ENCODE assay signal across 21 mouse cellular contexts in the genomic region with DNA sequence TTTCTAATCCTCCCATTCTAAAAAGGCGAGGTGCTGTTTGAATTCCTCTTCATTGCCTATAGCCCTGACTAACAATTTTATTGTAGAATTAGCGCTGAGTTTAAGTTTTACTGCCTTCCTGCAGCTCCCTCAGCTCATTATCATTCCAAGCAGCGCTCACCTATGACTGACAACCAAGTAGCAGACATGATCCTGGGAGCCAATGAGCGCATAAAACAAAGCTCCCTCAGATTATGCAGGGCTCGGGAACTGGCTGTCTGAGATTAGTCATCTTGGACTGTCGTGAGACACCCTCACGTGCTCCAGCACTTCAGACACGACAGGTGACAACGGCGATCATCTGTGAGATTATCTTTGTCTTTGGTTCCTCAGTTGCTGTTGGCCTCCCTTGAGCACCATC.
"Had no signal": no experiment of that assay in that cellular context is flagged by ENCODE, and none has a peak within 500 bp of the region (broad histone marks: within the 10 kb centered on the region; RNA-seq: fewer than 3 reads in every experiment).

No protein-coding gene starts in this region.

- H3K9me3 ChIP-seq: limb, embryonic 10.5 days; limb, embryonic 13.5 days; liver, embryonic 12.5 days; liver, embryonic 15.5 days; lung, embryonic 15.5 days; megakaryocyte, embryonic 14.5 days; midbrain, embryonic 12.5 days; neural tube, embryonic 12.5 days; stomach, embryonic 15.5 days had no signal

- ATAC-seq: intestine, postnatal 0 days; liver, embryonic 12.5 days had no signal

- H3K27me3 ChIP-seq: limb, embryonic 13.5 days; liver, embryonic 12.5 days; liver, embryonic 15.5 days; lung, embryonic 15.5 days; megakaryocyte, embryonic 14.5 days; midbrain, embryonic 12.5 days; neural tube, embryonic 12.5 days; stomach, embryonic 15.5 days had no signal

- H3K27ac ChIP-seq: kidney, postnatal 0 days; layer of hippocampus, adult 2 months; limb, embryonic 10.5 days; limb, embryonic 13.5 days; liver, embryonic 12.5 days; liver, embryonic 15.5 days; lung, embryonic 15.5 days; midbrain, embryonic 12.5 days; neural tube, embryonic 12.5 days; stomach, embryonic 15.5 days had no signal

- H3K4me1 ChIP-seq: limb, embryonic 10.5 days; limb, embryonic 13.5 days; liver, embryonic 12.5 days; liver, embryonic 15.5 days; lung, embryonic 15.5 days; midbrain, embryonic 12.5 days; neural tube, embryonic 12.5 days; stomach, embryonic 15.5 days had no signal

- DNase-seq: kidney, adult 2 months; kidney, postnatal 25 days; layer of hippocampus, adult 9-11 months; liver; lung, postnatal 10 days; right cerebral cortex, adult 18-20 months; right cerebral cortex, postnatal 14 days; spleen, adult 18-20 months; thymus, postnatal 25 days had no signal

- H3K36me3 ChIP-seq: limb, embryonic 10.5 days; limb, embryonic 13.5 days; liver, embryonic 12.5 days; liver, embryonic 15.5 days; lung, embryonic 15.5 days; midbrain, embryonic 12.5 days; neural tube, embryonic 12.5 days; stomach, embryonic 15.5 days had no signal

- H3K4me3 ChIP-seq: layer of hippocampus, adult 2 months; limb, embryonic 10.5 days; limb, embryonic 13.5 days; liver, embryonic 12.5 days; liver, embryonic 15.5 days; lung, embryonic 15.5 days; megakaryocyte, embryonic 14.5 days; midbrain, embryonic 12.5 days; neural tube, embryonic 12.5 days; stomach, embryonic 15.5 days had no signal

- H3K4me2 ChIP-seq: limb, embryonic 13.5 days; liver, embryonic 12.5 days; liver, embryonic 15.5 days; lung, embryonic 15.5 days; midbrain, embryonic 12.5 days; neural tube, embryonic 12.5 days; stomach, embryonic 15.5 days had no signal

- H3K9ac ChIP-seq: limb, embryonic 13.5 days; liver, embryonic 12.5 days; liver, embryonic 15.5 days; lung, embryonic 15.5 days; midbrain, embryonic 12.5 days; neural tube, embryonic 12.5 days; stomach, embryonic 15.5 days had no signal
